Mouse (Mus musculus) right cerebral cortex, postnatal 10 days (tissue): ENCODE results near the gene Caskin1.
A peak's percentile ranks its signal among the peaks of the same experiment; 100 is the strongest.

Experiments
- DNase-seq, 2 experiments: peaks; one replicate each; pipeline ENCODE4 v3.0.0; 2021; ENCODE audit warnings: low spot score in 2 of 2

Gene Caskin1

GRCm38 (mm10) chr17:24470701-24471527 lies 17.5 kb upstream of the Caskin1 start:
- peak; percentile 61 to 70 for DNase-seq

GRCm38 (mm10) chr17:24472512-24472911 lies 15.9 kb upstream of the Caskin1 start:
- DNase-seq: peak; percentile 63 to 64

- no peak for DNase-seq
These were observed 14.7 kb upstream of the Caskin1 start, which contains the start of gene Bricd5 for GRCm38 (mm10) chr17:24473612-24474275. TSS of gene Bricd5 (plus strand) at chr17:24473884.

- peak; percentile 80 to 86 for DNase-seq
These were observed 13.8 kb upstream of the Caskin1 start for GRCm38 (mm10) chr17:24474557-24474956.

- no peak for DNase-seq
These were observed 12.8 kb upstream of the Caskin1 start for GRCm38 (mm10) chr17:24475586-24475985.

GRCm38 (mm10) chr17:24476022-24476776 lies 12.2 kb upstream of the Caskin1 start:
- DNase-seq: no peak

GRCm38 (mm10) chr17:24477053-24477984 lies 11.1 kb upstream of the Caskin1 start:
- DNase-seq: peak in 1 of 2 experiments; percentile 14

GRCm38 (mm10) chr17:24477985-24478600 lies 10.3 kb upstream of the Caskin1 start:
- peak in 1 of 2 experiments; percentile 65 for DNase-seq

GRCm38 (mm10) chr17:24478663-24479380 lies 9.6 kb upstream of the Caskin1 start, which contains the start of gene Mlst8:
TSS of gene Mlst8 (minus strand) at chr17:24479078.
- DNase-seq: peak; percentile 97 to 98

- no peak for DNase-seq
These were observed 9.0 kb upstream of the Caskin1 start for GRCm38 (mm10) chr17:24479431-24479830.

- no peak for DNase-seq
These were observed 8.1 kb upstream of the Caskin1 start for GRCm38 (mm10) chr17:24480201-24480826.

- no peak for DNase-seq
These were observed 7.2 kb upstream of the Caskin1 start for GRCm38 (mm10) chr17:24481027-24481815.

- no peak for DNase-seq
These were observed 4.9 kb upstream of the Caskin1 start for GRCm38 (mm10) chr17:24483495-24483894.

- DNase-seq: peak; percentile 86 to 89
These were observed 3.1 kb upstream of the Caskin1 start for GRCm38 (mm10) chr17:24485090-24485860.

GRCm38 (mm10) chr17:24488662-24489264 lies 362 bp downstream of the Caskin1 start:
- DNase-seq: peak; percentile 62 to 67

- no peak for DNase-seq
These were observed 1.0 kb downstream of the Caskin1 start for GRCm38 (mm10) chr17:24489265-24490030.

- peak; percentile 79 to 80 for DNase-seq
These were observed 2.0 kb downstream of the Caskin1 start for GRCm38 (mm10) chr17:24490399-24490798.
